Mouse (Mus musculus): Measurements from ENCODE around the gene Wrnip1.

GRCm38 (mm10) chr13:32775889-32776288 is 25.9 kb upstream of the Wrnip1 start:
- TF ChIP-seq POLR2A (IDR thresholded peaks at IDR 0.05; ENCODE audit: low read depth, low read length) (no peak), CTCF (conservative IDR thresholded peaks at IDR 0.05; ENCODE audit: insufficient read depth, insufficient read length, low read depth, low read length) (no peak)

Data from kidney, adult 2 months (tissue).